Mouse (Mus musculus): ENCODE results near the gene Gm16485. TPM values are rescaled to one million over a fixed set of nuclear protein-coding genes. Genes with fewer than 3 reads are reported as not detected.

Gene Gm16485
- polyA plus RNA-seq (2017; shearing (Covaris generic)): not detected

GRCm38 (mm10) chr9:8971491-8971890, at the start of gene Gm16485:
Gene Gm16485 (plus strand): TSS chr9:8971791.

Other genes starting within 250 kb of the Gm16485 start
- not detected for gene Pgr, start 72.0 kb upstream of the Gm16485 start, polyA plus RNA-seq (2017; shearing (Covaris generic))